Mouse (Mus musculus): ENCODE data around the gene Map3k7cl.

Map3k7cl gene

GRCm38 (mm10) chr16:87594145-87594544 lies 41.0 kb downstream of the Map3k7cl start:
- DNase-seq, result no peak

- DNase-seq, result no peak
Observed at GRCm38 (mm10) chr16:87595149-87595548, 42.0 kb downstream of the Map3k7cl start.

DNA sequence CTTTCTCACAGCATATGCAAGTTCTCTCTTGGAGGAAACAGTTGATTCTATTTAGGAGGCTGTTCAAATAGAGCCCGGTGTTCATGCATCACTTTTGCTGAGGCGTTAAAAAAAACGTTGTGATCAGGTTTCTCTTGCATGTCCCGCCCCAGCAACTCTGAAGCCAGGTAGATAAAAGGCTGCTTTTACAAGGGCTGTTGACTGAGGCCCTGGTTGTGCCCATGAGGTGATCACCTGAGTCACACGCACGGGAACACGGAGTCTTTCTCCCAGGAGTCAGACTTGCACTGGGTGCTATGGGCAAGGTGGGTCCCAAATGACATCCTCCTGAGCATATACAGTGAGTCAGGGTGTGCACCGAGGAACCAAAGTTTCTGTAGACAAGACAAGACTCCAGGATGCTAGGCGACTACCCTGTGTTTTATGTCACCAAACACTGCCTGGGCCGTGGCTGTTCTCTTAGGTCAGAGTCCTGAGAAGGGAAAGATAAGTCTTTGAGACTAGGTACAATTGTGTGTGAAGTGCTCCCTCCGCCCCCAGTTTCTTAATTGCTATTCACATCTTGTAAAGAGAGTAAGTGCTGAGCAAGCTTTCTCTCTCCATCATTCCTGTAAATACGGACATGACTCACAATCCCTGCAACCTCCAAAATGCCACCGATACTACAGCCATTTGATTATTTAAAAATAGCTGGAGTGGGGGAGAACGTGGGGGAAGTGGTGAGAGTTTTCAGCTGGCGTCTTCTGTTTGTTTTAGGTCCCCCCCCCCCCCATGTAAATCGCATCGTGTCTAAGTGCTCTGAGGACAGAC lies 49.8 kb downstream of the Map3k7cl start:
- no peak for DNase-seq

GRCm38 (mm10) chr16:87604002-87604401 lies 50.9 kb downstream of the Map3k7cl start:
- DNase-seq, result no peak

GRCm38 (mm10) chr16:87604883-87605282 lies 51.8 kb downstream of the Map3k7cl start:
- no peak for DNase-seq

DNA sequence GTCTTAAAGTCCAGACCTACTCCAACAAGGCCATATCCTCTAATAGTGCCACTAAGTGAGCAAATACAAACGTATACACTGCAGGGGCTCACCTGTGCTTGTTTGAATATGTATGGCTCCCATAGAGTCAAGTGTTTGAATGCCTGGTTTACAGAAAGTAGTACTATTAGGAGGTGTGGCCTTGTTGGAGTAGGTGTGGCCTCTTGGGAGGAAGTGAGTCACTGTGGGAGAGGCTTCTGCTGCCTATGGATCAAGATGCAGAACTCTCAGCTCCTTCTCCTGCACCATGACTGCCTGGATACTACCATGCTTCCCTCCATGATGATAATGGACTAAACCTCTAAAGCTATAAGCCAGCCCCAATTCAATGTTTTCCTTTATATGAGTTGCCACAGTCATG lies 54.3 kb downstream of the Map3k7cl start:
- DNase-seq, result no peak

- DNase-seq, result no peak
Observed at GRCm38 (mm10) chr16:87607959-87608358, 54.8 kb downstream of the Map3k7cl start.

- no peak for DNase-seq
Observed at GRCm38 (mm10) chr16:87610142-87610541, 57.0 kb downstream of the Map3k7cl start.

DNA sequence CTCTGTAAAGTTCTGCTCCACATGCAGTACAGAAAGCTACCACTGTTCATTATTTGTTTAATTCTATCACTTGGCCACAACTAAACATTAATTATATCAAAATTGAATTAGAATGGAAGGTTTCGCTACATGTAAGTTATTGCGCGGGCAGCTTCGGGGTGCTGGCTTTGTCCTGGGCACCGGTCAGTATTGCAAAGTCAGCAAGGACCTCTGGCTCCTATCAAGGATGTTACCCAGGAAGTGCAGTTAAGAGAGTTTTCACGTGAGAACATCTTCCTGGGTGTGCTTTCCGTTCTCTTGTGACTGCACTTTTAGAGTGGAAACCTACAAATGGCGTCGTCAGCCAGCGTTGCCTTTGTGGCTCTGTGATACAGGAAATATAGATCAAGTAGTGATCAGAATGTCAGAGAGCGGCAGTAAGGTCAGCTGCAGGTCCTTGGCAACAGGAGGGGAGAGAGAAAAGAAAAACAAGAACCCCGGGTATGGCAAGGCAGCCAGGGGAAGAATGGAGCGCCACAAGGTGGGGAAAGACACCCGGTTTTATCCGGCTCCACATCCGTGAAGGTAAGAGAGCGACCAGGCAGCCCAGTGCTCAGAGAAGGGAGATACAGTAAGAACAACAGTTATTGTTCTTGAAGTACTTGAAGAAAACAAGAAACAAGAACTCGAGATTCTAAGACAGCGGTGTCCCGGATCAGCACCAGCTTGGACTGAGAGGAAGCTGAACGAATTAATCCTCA lies 57.6 kb downstream of the Map3k7cl start:
- no peak for DNase-seq

DNA sequence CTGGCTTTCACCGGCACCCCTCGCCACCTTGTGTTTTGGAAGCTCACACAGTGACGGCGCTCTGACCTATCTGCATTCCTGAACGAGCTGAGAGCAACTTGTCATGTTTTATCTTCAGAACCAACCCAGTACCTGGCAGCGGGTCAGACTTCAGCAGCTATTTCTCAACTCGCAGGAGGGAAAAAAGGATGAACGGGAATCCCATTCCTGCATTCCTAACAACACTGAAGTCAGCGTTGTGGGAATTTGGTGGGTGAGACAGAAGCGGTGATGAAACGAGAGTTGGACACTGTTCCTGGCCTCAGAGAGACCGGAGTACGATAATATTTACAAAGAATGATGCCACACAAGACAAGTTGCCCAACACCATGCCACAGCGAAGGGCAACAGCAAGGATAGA lies 58.3 kb downstream of the Map3k7cl start:
- DNase-seq, result no peak

DNA sequence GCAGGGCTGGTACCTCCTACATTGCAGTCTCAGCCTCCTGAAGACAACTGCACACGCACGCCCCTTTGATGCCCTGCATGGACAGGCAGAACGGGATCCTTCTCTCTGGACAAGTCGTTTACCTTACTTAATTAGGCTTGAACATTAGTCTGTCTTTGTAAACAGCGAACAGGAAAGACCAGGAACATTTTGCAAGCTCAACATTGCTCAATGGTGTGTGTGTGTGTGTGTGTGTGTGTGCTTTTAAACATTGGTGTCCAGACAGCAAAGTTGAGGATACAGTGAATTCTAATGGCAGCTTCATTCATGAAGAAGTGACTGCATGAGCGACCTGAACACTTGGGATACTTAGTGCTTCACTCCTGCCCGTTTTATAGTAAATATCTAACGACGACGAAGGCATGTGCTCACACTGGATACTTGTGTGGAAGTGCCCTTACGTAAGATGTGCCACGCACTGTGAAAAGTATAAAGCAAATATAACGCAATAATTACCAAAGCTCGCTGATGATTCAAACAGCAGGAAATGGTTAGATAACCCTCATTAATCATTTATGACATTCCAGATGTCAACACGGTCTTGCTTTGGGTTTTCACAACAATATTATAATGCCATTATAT lies 59.2 kb downstream of the Map3k7cl start:
- no peak for DNase-seq

GRCm38 (mm10) chr16:87617377-87617776 lies 64.2 kb downstream of the Map3k7cl start:
- no peak for DNase-seq

- DNase-seq, result no peak
Observed at GRCm38 (mm10) chr16:87621246-87621645, 68.1 kb downstream of the Map3k7cl start.

GRCm38 (mm10) chr16:87623881-87624280 lies 70.8 kb downstream of the Map3k7cl start:
- DNase-seq, result no peak

GRCm38 (mm10) chr16:87624937-87625336 lies 71.8 kb downstream of the Map3k7cl start:
- no peak for DNase-seq

DNA sequence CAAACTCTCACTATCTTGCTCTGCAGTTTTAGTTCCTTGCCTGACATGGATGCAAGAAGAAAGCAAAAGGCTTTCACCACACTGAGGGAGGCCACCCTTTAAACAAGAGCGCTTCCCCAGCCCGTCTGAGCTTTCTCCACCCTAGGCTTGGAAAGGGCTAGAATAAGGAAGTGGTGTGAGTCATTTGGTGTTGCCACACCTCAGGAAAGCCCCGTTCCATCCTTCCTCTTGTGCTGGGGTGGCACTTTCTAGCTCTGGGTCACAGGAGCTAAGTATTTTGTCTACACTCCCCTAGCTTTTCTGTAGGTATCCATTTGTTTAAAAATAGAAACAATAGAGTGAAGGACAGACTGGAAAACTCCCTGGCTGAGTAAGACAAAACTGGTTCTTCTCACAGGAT lies 72.2 kb downstream of the Map3k7cl start:
- peak; percentile 77 for DNase-seq

DNA sequence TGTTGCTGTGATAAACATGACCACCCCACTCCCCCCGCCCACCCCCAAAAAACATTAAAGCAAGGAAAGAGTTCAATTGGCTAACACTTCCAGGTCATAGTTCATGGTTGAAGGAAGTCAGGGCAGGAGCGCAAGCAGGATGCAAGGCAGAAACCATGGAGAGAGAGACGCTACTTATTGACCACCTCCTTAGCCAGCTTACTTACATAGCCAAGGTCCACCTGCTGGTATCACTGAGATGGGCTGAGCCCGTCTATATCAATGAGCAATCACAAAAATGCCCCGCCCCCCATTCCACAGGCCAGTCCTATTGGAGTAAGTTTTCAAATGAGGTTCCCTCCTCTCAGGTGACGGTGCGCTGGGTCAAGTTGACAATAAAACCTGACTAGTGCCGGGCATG lies 72.7 kb downstream of the Map3k7cl start:
- DNase-seq, result no peak

- no peak for DNase-seq
Observed at GRCm38 (mm10) chr16:87626696-87627095, 73.6 kb downstream of the Map3k7cl start.

GRCm38 (mm10) chr16:87634709-87635108 lies 81.6 kb downstream of the Map3k7cl start:
- no peak for DNase-seq

GRCm38 (mm10) chr16:87635213-87635755 lies 82.2 kb downstream of the Map3k7cl start:
- DNase-seq, result no peak

DNA sequence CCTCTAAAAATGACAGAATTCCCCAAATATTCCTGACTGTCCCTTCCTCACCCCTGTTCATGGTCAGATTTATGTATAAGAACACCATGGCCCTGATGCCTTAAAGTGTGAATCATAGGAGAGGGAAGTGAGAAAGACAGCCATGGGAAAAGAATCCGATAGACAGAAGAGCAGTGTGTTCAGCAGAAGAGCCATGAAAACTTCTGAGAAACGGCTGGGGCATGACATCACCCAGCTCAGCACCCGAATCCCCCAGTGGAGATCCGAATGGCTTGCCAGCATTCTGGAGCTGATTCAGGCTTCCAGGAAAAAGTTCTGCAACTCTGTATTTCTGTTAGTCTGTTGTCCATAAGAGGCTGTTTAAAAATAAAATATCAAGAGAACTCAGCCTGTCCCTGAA lies 82.7 kb downstream of the Map3k7cl start:
- DNase-seq, result no peak

GRCm38 (mm10) chr16:87638098-87638497 lies 85.0 kb downstream of the Map3k7cl start:
- no peak for DNase-seq

DNA sequence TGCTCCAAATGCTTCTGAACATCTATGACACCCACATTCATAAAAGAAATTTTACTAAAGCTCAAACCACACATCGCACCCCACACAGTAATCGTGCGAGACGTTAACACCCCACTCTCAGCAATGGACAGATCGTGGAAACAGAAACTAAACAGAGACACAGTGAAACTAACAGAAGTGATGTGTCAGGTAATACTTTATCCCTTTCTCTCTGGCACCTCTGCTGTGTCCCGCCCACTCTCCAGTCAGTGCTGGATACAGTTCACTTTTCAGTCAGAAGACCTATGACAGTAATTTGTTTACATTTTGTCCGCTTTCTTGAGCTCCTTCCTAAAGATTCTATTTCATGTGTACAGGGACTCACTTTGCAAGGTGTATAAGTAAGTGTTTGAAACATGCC lies 89.1 kb downstream of the Map3k7cl start:
- no peak for DNase-seq

Data from layer of hippocampus, adult 9-11 months (tissue).